Mouse (Mus musculus): ENCODE results near the gene Iqca. TPM values are rescaled to one million over a fixed set of nuclear protein-coding genes. Genes with fewer than 3 reads are reported as not detected.

The Iqca gene
- polyA plus RNA-seq, 1 experiment from 2014 or later = not detected

DNA sequence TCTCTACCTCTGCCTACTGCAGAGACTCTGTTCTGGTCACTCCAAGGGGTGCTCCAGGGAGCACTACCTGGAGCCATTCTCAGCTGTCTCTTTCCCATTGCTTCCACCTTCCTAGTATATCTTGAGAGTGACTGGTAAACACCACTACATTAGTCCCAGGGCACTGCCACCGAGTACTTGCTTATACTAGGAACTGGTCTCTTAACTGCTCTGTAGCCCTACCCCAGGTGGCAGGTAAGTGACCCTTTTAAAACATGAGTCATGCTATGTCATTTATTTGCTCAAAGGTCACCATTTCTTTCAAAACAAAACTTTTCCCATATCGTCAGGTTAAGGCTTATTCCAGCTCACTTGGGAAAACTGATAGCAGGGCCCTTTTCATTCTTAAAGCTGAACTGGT lies 40.5 kb downstream of the Iqca start:
- Histone ChIP-seq H3K27ac (no peak overlapping the region), H3K79me2 (ENCODE audit: inconsistent target) (no peaks in the 10 kb centered on the region), H3K36me3 (ENCODE audit: inconsistent target) (no peaks in the 10 kb centered on the region), H3K4me3 (ENCODE audit: inconsistent target) (no peak overlapping the region)
- WGBS (ENCODE audit: missing documents) = 89% methylated on average over 2 of the region's 2 CpGs

DNA sequence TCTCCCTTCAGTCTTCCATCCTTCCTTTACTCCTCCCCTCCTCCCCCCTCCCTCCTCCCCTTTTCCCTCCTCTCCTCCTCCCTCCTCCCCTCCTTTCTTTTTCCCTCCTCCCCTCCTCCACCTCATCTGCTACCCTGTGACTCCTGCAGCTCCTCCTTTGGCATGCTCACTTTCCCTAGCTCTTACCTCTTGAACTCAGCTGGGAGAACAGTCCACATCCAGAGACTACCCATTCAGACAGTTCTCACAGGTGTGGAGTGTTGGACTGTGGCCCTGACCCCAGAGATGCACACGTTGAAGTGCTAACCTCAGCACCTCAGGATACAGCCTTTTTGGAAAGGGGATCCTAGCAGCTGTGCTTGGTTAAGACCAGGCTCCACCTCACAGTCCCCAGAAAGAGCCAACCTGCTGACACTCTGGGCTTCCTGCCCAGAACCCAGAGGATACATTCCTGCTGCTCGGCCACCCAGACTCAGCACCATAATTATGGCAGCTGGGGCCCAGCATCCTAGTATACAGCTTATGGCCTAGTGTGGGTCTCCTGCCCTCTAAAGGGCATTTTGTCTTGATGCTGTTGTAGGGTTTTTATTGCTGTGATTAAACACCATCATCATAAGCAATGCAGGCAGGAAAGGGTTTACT lies 41.9 kb downstream of the Iqca start:
- 96% methylated on average over 2 of the region's 2 CpGs for WGBS (ENCODE audit: missing documents)
- Histone ChIP-seq H3K36me3 (ENCODE audit: inconsistent target) (no peaks in the 10 kb centered on the region), H3K79me2 (ENCODE audit: inconsistent target) (no peaks in the 10 kb centered on the region), H3K4me3 (ENCODE audit: inconsistent target) (no peak overlapping the region), H3K27ac (no peak overlapping the region)

DNA sequence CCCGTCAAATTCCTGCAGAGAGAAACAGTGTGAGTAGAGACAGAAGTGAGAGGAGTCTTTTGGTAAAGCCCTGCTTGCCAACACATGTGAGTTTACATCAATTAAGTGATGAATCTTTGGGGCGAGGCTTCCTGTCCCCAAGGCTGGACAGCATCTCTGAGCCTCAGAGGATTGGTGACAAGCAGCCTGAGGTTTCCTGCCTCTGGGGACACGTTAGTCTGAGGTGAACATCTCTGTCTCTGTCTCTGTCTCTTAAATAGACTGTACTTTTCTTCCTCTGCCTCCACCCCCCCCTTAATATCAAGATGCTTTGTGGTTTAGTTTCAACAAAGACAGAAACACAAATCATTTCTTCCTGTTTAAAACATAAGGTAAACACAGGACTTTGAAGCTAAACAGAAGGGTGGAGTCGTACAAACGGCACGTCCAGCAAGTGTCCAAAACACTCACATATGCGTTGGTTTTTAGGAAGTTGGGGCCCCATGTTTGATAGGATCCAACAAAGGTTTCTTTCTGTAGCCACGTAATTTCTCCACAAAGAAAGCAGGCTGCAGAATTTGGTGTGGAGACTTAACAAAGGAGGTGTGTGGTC lies 49.2 kb downstream of the Iqca start:
- Histone ChIP-seq H3K36me3 (ENCODE audit: inconsistent target) (no peaks in the 10 kb centered on the region), H3K4me3 (ENCODE audit: inconsistent target) (no peak overlapping the region), H3K27ac (no peak overlapping the region), H3K79me2 (ENCODE audit: inconsistent target) (no peaks in the 10 kb centered on the region)
- WGBS (ENCODE audit: missing documents) = 61% methylated on average over 8 of the region's 8 CpGs

DNA sequence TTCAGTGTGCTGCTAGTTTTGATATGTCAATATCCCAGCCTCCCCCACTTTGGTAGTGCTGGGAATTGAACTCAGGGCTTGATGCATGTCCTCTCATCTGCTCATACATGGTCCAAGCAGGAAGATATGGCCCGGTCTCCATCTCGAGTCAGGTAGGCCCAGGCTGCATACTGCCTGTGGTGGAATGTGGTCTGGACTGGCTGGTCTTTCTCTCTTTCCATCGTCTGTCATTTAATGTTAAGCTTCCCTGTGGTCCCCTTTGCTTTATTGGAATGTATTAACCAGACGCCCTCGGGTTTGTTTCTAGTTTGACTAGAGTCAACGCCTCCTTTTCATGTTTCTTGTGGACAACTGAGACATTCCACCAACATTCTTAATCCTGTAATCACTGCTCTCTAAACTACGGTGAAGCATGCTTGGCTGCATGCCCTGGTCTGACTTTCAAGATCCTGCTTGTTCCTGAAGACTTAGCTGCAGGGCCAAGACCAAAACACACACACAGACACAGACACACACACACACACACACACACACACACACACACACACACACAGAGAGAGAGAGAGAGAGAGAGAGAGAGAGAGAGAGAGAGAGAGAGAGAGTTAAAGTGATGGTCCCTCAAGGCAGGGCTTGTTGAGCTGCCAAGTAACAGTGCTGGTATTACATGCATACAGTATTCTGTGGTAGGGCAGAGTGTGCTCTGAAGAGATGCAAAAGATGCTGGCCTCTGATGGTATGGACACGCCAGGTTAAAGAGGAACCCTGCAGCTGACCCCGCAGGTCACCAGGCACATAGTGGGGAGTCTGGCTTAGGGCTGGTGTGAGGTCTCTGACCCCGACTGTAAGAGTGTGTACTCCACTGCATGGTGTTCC lies 52.6 kb downstream of the Iqca start:
- 88% methylated on average over 10 of the region's 10 CpGs for WGBS (ENCODE audit: missing documents)
- no peaks in the 10 kb centered on the region for H3K36me3 ChIP-seq (ENCODE audit: inconsistent target)

DNA sequence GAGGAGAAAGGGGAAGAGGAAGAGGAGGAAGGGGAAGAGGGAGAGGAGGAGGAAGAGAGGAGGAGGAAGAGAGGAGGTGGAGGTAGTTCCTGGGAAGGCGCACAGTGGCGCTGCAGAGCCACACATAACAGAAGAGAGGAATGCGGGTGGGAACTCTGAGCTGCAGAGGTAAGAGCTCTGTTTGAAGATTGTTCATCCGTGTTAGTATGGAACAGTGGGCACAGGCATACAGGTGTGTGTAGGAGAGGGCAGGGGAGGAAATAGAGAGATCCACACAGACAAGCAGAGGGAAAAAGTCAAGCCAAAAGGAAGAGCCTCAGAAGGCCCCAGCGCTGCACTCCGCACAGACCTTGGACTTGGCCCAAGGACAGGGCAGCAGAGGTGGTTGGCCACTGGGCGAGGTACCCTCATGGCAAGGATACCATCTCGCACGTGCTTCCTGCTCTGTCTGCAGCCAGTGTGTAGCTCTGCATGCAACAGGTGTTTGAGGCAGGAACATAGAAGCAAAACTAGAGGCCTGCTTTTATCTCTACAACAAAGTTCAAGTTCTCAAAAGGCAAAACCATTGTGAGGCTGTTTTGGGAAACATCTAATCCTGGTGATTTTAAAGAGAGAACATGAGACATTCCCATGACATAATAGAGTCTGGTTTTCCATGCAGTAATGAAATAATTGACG lies 60.2 kb downstream of the Iqca start:
- WGBS (ENCODE audit: missing documents) = 85% methylated on average over 10 of the region's 10 CpGs
- Histone ChIP-seq H3K27ac (no peak overlapping the region), H3K79me2 (ENCODE audit: inconsistent target) (no peaks in the 10 kb centered on the region), H3K36me3 (ENCODE audit: inconsistent target) (no peaks in the 10 kb centered on the region), H3K4me3 (ENCODE audit: inconsistent target) (no peak overlapping the region)

More for the DNA sequence above, 52.6 kb downstream of the Iqca start:
- Histone ChIP-seq H3K79me2 (ENCODE audit: inconsistent target) (no peaks in the 10 kb centered on the region), H3K4me3 (ENCODE audit: inconsistent target) (no peak overlapping the region), H3K27ac (no peak overlapping the region)

DNA sequence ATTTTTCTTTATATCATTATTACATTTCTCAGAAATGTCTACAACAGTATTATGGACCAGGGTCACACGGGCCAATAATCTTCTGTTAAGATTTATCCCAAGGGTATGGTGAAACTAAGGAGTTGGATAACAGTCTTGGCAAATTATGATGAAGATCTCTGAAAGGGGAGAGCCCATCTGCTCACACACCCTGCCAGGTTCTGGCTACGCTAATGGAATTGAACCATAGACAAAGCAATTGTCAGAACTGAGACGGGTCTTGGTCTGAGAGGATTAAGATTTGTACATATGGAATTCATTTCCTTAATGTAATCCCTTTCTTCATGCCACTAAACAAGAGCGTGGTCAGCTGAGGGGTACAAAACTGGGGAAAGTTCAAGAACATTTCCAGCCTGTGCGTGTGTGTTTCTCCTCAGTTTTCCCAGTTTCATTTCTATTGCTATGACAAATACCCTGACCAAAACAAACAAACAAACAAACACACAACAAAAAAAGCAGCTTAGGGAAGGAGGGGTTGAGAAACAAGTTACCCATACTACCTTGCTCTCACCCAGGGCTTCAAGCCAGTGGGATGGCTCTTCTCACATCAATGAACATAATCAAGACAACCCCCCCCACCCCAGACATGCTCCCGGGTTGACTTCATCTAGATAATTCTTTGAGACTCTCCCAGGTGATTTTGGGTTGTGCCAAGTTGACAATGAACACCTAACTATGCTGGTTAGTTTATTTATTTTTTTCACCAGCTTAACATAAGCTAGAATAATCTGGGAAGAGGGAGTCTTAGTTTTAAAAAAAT lies 64.8 kb downstream of the Iqca start:
- H3K27ac ChIP-seq = no peak overlapping the region
- H3K4me3 ChIP-seq (ENCODE audit: inconsistent target) = no peak overlapping the region
- 88% methylated on average over 6 of the region's 6 CpGs for WGBS (ENCODE audit: missing documents)
- H3K79me2 ChIP-seq (ENCODE audit: inconsistent target) = no peaks in the 10 kb centered on the region
- H3K36me3 ChIP-seq (ENCODE audit: inconsistent target) = no peaks in the 10 kb centered on the region

DNA sequence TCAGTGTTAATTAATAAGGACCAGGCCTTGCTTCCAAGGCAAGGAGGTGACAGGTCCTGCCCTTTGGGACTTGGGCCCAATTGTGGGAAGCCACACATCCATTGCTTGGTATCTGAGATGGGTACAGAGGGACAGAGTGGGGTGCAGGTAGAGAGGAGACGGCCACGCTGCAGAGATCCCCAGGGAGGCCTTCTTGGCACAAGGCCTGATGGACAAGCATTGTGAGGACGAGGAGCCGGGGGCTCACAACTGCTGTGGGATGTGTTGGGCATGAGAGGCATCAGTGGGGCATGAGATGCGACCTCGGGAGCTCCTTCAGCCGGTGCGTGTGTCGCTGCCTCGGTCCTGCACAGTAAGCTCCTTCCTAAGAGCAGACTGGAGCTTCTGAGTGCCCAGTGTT lies 66.7 kb downstream of the Iqca start:
- WGBS (ENCODE audit: missing documents) = 92% methylated on average over 10 of the region's 10 CpGs
- Histone ChIP-seq H3K27ac (no peak overlapping the region), H3K79me2 (ENCODE audit: inconsistent target) (no peaks in the 10 kb centered on the region), H3K36me3 (ENCODE audit: inconsistent target) (no peaks in the 10 kb centered on the region), H3K4me3 (ENCODE audit: inconsistent target) (no peak overlapping the region)

DNA sequence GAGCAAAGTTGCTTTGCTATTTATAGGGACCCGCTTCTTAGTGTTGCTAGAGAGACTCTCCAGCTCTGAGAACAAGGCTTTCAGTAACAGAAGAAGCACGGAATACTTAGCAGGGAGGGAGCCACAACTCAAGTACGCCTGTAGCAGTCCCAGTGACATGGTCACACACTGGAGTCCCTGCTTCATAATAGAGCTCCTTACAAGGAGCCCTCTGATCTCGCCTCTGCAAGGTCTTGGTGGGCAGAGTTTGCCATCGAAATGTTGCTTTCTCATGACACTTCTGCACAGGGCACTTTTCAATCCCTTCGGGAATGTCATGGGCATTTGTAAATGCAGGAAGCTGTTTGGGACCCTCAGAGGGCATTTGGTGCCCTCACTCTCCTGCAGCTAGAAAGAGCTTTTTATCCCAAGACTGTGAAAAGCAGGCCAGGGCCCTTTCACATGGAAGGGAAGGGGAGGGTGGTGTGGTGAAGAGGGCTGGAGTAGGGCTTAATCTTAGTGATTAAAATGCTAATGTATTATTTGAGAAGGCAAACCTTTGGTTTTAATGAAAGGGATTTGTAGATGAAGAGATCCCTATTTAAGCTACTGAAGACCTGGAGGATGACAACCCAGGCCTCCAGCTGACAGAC lies 67.6 kb downstream of the Iqca start:
- 86% methylated on average over 6 of the region's 6 CpGs for WGBS (ENCODE audit: missing documents)
- H3K79me2 ChIP-seq (ENCODE audit: inconsistent target) = no peaks in the 10 kb centered on the region
- H3K4me3 ChIP-seq (ENCODE audit: inconsistent target) = no peak overlapping the region
- no peaks in the 10 kb centered on the region for H3K36me3 ChIP-seq (ENCODE audit: inconsistent target)
- H3K27ac ChIP-seq = no peak overlapping the region

DNA sequence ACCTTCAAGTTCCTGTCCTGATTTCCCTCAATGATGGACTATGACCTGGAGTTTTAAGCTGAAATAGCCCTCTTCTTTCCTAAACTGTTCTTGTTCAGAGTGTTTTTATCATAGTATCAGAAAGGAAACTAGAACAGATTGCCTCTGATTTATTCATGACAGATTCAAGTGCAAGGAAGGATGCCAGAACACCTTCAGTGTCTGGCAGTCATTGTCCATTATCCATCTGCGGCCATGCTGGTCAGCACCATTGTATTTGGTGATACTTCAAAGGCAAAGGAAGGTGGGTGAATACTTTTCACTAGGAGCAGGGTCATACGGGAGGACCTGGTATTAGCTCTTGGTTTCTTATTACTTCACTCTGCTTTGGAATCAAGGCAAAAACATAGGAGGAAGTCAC lies 76.9 kb downstream of the Iqca start:
- H3K36me3 ChIP-seq (ENCODE audit: inconsistent target) = no peaks in the 10 kb centered on the region
- no peaks in the 10 kb centered on the region for H3K79me2 ChIP-seq (ENCODE audit: inconsistent target)
- no peak overlapping the region for H3K27ac ChIP-seq
- no peak overlapping the region for H3K4me3 ChIP-seq (ENCODE audit: inconsistent target)
- 90% methylated on average over 2 of the region's 2 CpGs for WGBS (ENCODE audit: missing documents)

DNA sequence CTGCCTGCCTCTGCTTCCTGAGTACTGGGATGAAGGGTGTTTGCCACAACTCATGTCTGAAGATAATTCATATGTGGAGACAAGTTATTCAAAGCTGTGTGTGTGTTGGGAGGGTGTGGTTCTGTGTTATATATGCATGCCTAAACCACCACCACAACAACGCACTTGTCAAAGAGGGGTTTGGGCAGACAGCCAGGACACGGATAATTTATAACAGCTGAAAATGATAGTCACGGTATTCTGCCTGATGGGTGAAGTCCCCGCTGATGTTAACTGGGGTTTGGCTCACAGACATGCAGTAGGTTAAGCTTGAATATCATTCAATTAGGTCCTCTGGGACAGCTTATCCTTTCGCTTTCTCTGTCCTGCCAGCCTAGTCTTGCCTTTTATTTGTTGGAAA lies 78.4 kb downstream of the Iqca start:
- 76% methylated on average over 5 of the region's 5 CpGs for WGBS (ENCODE audit: missing documents)
- H3K27ac ChIP-seq = no peak overlapping the region
- no peak overlapping the region for H3K4me3 ChIP-seq (ENCODE audit: inconsistent target)
- no peaks in the 10 kb centered on the region for H3K79me2 ChIP-seq (ENCODE audit: inconsistent target)
- no peaks in the 10 kb centered on the region for H3K36me3 ChIP-seq (ENCODE audit: inconsistent target)

DNA sequence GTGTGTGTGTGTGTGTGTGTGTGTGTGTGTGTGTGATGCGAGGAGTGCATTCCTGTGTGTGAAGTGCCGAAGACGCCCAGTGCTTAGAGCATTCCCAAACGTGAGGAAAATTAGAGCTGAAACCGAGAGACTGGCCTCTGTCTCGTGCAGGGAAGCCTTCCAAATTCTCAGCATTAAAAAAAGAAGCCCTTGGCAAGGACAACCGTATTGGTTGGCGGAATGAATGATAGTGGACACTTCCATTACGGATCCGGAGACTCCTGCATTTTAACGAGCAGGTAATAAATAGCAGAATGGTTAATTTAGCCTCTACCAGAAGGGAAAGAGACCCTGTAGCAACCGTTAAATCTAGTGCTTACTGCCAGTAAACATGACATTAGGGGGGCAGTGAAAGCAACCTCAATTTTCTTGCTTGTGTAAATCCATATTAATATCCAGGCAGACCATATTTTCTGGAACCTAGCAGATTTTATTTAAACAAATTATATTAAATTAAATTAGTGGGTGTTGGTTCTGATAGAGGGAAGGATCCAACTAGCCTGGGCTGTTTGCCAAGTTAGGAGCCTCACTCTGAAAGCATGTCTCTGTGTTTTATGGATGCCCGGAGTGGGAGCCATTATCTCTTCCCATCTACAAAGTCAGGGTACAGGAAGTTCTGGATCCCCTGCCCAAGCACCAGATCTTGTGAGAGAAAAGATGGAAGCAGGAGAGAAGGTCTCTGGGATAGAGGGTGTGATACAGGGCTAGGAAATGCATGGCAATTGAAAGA lies 81.2 kb downstream of the Iqca start:
- 89% methylated on average over 13 of the region's 13 CpGs for WGBS (ENCODE audit: missing documents)
- Histone ChIP-seq H3K36me3 (ENCODE audit: inconsistent target) (no peaks in the 10 kb centered on the region), H3K4me3 (ENCODE audit: inconsistent target) (no peak overlapping the region), H3K27ac (no peak overlapping the region), H3K79me2 (ENCODE audit: inconsistent target) (no peaks in the 10 kb centered on the region)

DNA sequence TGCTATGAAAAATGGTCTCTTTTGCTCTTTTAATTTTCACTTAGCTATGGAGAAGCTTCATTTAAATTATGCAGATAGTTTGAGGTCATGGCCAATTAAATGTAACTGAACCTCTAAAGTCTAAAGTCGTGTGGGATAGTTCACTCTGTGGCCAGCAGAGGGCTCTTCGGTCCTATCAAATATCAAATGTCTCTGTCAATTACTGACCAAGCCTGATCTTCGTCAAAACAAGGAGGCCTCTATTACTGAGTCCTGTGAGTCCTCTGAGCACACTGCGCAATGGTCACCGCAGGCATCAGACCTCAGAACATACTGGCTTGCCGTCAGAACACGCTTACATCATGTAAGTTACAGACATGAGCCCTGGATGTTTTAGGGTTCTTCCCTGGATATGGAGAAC lies 92.6 kb downstream of the Iqca start:
- H3K27ac ChIP-seq = no peak overlapping the region
- H3K4me3 ChIP-seq (ENCODE audit: inconsistent target) = no peak overlapping the region
- no peaks in the 10 kb centered on the region for H3K79me2 ChIP-seq (ENCODE audit: inconsistent target)
- H3K36me3 ChIP-seq (ENCODE audit: inconsistent target) = no peaks in the 10 kb centered on the region
- WGBS (ENCODE audit: missing documents) = 34% methylated on average over 7 of the region's 7 CpGs

DNA sequence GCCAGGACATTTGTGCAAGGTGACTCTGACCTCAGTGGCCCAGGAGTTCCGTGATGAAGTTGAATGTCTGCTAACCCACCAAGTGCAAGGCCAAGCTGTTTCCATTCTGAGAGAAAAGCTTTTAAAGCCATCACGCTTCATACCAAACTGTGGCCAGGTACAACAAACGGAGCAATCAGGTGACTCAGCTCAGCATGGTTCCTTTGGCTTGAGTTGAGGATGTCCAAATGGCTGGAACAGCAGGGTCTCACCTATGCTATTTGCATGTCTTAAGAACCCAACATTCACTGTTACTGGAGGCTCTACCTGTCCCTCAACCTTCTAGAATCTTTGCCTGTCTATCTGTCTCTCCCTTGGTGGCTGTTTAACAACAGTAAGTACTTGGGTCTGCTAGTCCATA lies 93.1 kb downstream of the Iqca start:
- H3K4me3 ChIP-seq (ENCODE audit: inconsistent target) = no peak overlapping the region
- no peaks in the 10 kb centered on the region for H3K79me2 ChIP-seq (ENCODE audit: inconsistent target)
- WGBS (ENCODE audit: missing documents) = 79% methylated on average over 3 of the region's 3 CpGs
- no peaks in the 10 kb centered on the region for H3K36me3 ChIP-seq (ENCODE audit: inconsistent target)
- H3K27ac ChIP-seq = no peak overlapping the region
